Mouse (Mus musculus): ENCODE data around the gene Adrb1. TPM values are rescaled to one million over a fixed set of nuclear protein-coding genes. Genes with fewer than 3 reads are reported as not detected.

Gene Adrb1
- polyA plus RNA-seq, 1 experiment from 2014 or later, result 0.17 TPM

DNA sequence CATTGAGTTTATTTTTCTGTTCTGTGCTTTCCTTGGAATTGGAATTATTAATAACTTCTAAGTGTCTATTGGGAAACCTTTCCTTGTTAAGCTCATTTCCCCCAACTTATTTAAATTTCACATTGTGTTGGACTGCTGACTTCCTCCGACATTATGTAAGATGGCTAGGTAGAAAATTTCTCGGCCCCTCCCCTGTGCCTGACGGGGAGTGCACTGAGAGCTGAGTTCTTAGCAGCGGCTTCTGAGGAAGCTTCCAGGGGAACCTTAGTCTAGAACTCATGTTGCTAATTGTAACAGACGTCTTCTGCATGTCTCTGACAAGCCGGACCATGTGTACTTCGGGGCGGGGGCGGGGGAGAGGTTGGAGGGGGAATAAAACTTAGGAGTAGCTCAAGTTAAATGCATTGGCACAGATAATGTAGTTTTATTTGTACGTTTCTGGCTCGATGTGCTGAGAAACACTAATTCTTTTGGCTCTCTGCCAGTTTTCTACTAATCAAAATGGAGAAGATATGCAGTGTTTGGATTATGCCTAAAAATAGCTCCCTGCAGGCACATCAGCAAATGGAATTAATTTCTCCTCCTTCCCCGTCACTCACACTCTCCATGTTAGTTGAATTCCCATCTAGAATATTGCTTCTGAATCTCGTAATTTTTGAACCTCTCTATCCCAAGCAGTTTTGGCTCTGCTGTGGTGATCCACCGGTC is 5.3 kb downstream of the Adrb1 start:
- Histone ChIP-seq H3K4me2 (replicated peaks; ENCODE audit: low read depth, low read length) (no peak overlapping the region), H3K4me1 (replicated peaks; ENCODE audit: control insufficient read depth, insufficient read depth, low read length) (peaks cover 10% of the 10 kb centered on the region), H3K4me3 (ENCODE audit: low read depth, low read length) (no peak overlapping the region), H3K9me3 (ENCODE audit: control insufficient read depth, low read length) (no peaks in the 10 kb centered on the region), H3K9ac (ENCODE audit: low read depth, low read length) (no peak overlapping the region), H3K27me3 (ENCODE audit: control insufficient read depth, insufficient read depth, low read length) (peaks cover 29% of the 10 kb centered on the region), H3K27ac (ENCODE audit: low read depth, low read length) (no peak overlapping the region), H3K36me3 (ENCODE audit: control insufficient read depth, insufficient read depth, low read length) (no peaks in the 10 kb centered on the region)
- ATAC-seq (ENCODE audit: low FRiP score), result no peak
- WGBS, result 85% methylated on average over 14 of the region's 14 CpGs
- no peak for DNase-seq (ENCODE audit: low spot score)

GRCm38 (mm10) chr19:56734033-56734572 is 12.1 kb downstream of the Adrb1 start:
- Histone ChIP-seq H3K4me1 (replicated peaks; ENCODE audit: control insufficient read depth, insufficient read depth, low read length) (no peaks in the 10 kb centered on the region), H3K27me3 (ENCODE audit: control insufficient read depth, insufficient read depth, low read length) (no peaks in the 10 kb centered on the region), H3K4me3 (ENCODE audit: low read depth, low read length) (no peak overlapping the region), H3K36me3 (ENCODE audit: control insufficient read depth, insufficient read depth, low read length) (no peaks in the 10 kb centered on the region), H3K9me3 (ENCODE audit: control insufficient read depth, low read length) (no peaks in the 10 kb centered on the region), H3K4me2 (replicated peaks; ENCODE audit: low read depth, low read length) (no peak overlapping the region), H3K27ac (ENCODE audit: low read depth, low read length) (no peak overlapping the region), H3K9ac (ENCODE audit: low read depth, low read length) (no peak overlapping the region)
- DNase-seq (ENCODE audit: low spot score), result no peak
- no peak for ATAC-seq (ENCODE audit: low FRiP score)
- WGBS, result 71% methylated on average over 7 of the region's 7 CpGs

GRCm38 (mm10) chr19:56735747-56736146 is 13.7 kb downstream of the Adrb1 start:
- WGBS, result 63% methylated on average over 4 of the region's 4 CpGs
- no peaks in the 10 kb centered on the region for H3K36me3 ChIP-seq (ENCODE audit: control insufficient read depth, insufficient read depth, low read length)

DNA sequence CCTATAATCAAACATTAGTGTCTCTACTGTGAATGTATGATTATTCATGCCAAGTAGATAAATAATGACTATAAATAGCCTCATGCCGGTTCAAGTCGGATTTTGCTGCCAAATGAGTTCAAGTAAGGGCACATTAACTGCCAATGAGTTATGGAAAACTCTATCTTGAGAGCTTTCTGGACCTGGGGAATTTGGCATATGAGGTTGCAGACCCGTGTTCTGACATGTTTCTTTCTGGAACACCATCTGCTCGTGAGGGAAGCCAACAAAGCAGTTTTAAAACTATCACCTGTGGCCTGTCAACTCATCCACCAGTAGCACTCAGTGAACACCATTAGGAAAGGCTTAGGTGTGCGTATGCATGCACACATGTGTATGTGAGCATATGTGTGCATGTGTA is 14.3 kb downstream of the Adrb1 start:
- no peak overlapping the region for H3K27ac ChIP-seq (ENCODE audit: low read depth, low read length)
- no peaks in the 10 kb centered on the region for H3K27me3 ChIP-seq (ENCODE audit: control insufficient read depth, insufficient read depth, low read length)
- H3K36me3 ChIP-seq (ENCODE audit: control insufficient read depth, insufficient read depth, low read length), result no peaks in the 10 kb centered on the region
- no peaks in the 10 kb centered on the region for H3K9me3 ChIP-seq (ENCODE audit: control insufficient read depth, low read length)
- no peak overlapping the region for H3K4me2 ChIP-seq (replicated peaks; ENCODE audit: low read depth, low read length)
- DNase-seq (ENCODE audit: low spot score) (no peak), ATAC-seq (ENCODE audit: low FRiP score) (no peak)
- H3K4me3 ChIP-seq (ENCODE audit: low read depth, low read length), result no peak overlapping the region
- H3K4me1 ChIP-seq (replicated peaks; ENCODE audit: control insufficient read depth, insufficient read depth, low read length), result no peaks in the 10 kb centered on the region
- H3K9ac ChIP-seq (ENCODE audit: low read depth, low read length), result no peak overlapping the region
- 89% methylated on average over 5 of the region's 5 CpGs for WGBS

More at GRCm38 (mm10) chr19:56735747-56736146, 13.7 kb downstream of the Adrb1 start:
- DNase-seq (ENCODE audit: low spot score), result no peak
- H3K9me3 ChIP-seq (ENCODE audit: control insufficient read depth, low read length), result no peaks in the 10 kb centered on the region
- H3K4me1 ChIP-seq (replicated peaks; ENCODE audit: control insufficient read depth, insufficient read depth, low read length), result no peaks in the 10 kb centered on the region
- no peak for ATAC-seq (ENCODE audit: low FRiP score)
- no peaks in the 10 kb centered on the region for H3K27me3 ChIP-seq (ENCODE audit: control insufficient read depth, insufficient read depth, low read length)
- no peak overlapping the region for H3K4me2 ChIP-seq (replicated peaks; ENCODE audit: low read depth, low read length)
- H3K27ac ChIP-seq (ENCODE audit: low read depth, low read length), result no peak overlapping the region
- H3K4me3 ChIP-seq (ENCODE audit: low read depth, low read length), result no peak overlapping the region
- no peak overlapping the region for H3K9ac ChIP-seq (ENCODE audit: low read depth, low read length)

- no peaks in the 10 kb centered on the region for H3K4me1 ChIP-seq (replicated peaks; ENCODE audit: control insufficient read depth, insufficient read depth, low read length)
- no peak overlapping the region for H3K4me3 ChIP-seq (ENCODE audit: low read depth, low read length)
- no peak overlapping the region for H3K4me2 ChIP-seq (replicated peaks; ENCODE audit: low read depth, low read length)
- ATAC-seq (ENCODE audit: low FRiP score), result no peak
- H3K27me3 ChIP-seq (ENCODE audit: control insufficient read depth, insufficient read depth, low read length), result no peaks in the 10 kb centered on the region
- no peak for DNase-seq (ENCODE audit: low spot score)
- no peaks in the 10 kb centered on the region for H3K9me3 ChIP-seq (ENCODE audit: control insufficient read depth, low read length)
- H3K27ac ChIP-seq (ENCODE audit: low read depth, low read length), result no peak overlapping the region
- no peaks in the 10 kb centered on the region for H3K36me3 ChIP-seq (ENCODE audit: control insufficient read depth, insufficient read depth, low read length)
- WGBS, result 71% methylated on average over 7 of the region's 7 CpGs
- no peak overlapping the region for H3K9ac ChIP-seq (ENCODE audit: low read depth, low read length)
Measured at GRCm38 (mm10) chr19:56745061-56745460, 23.1 kb downstream of the Adrb1 start.

DNA sequence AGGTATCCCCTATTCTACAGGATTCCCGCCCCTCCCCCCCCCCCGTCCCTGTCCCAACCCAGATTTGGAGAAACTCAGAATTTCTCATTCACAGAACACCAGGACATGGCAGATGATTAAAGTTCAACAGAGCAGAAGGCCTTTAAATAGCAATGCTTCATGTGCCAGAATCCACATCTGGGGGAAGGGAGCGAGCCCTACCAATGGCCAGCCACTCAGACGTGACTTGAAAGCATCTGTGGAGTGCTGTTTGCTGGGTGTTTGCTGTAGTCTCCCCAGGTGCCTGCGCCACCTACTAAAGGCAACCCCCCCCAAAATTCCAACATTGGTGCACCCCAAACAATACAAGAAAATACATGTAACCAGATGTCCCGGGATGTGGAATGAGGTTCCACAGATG is 23.5 kb downstream of the Adrb1 start:
- 70% methylated on average over 6 of the region's 6 CpGs for WGBS
- no peak for DNase-seq (ENCODE audit: low spot score)
- H3K36me3 ChIP-seq (ENCODE audit: control insufficient read depth, insufficient read depth, low read length), result no peaks in the 10 kb centered on the region
- no peaks in the 10 kb centered on the region for H3K27me3 ChIP-seq (ENCODE audit: control insufficient read depth, insufficient read depth, low read length)
- H3K4me3 ChIP-seq (ENCODE audit: low read depth, low read length), result no peak overlapping the region
- H3K9me3 ChIP-seq (ENCODE audit: control insufficient read depth, low read length), result no peaks in the 10 kb centered on the region
- no peak overlapping the region for H3K4me2 ChIP-seq (replicated peaks; ENCODE audit: low read depth, low read length)
- H3K4me1 ChIP-seq (replicated peaks; ENCODE audit: control insufficient read depth, insufficient read depth, low read length), result no peaks in the 10 kb centered on the region
- no peak overlapping the region for H3K9ac ChIP-seq (ENCODE audit: low read depth, low read length)
- ATAC-seq (ENCODE audit: low FRiP score), result no peak
- H3K27ac ChIP-seq (ENCODE audit: low read depth, low read length), result no peak overlapping the region

- DNase-seq (ENCODE audit: low spot score) (no peak), ATAC-seq (ENCODE audit: low FRiP score) (no peak)
- Histone ChIP-seq H3K27ac (ENCODE audit: low read depth, low read length) (no peak overlapping the region), H3K36me3 (ENCODE audit: control insufficient read depth, insufficient read depth, low read length) (no peaks in the 10 kb centered on the region), H3K4me2 (replicated peaks; ENCODE audit: low read depth, low read length) (no peak overlapping the region), H3K4me1 (replicated peaks; ENCODE audit: control insufficient read depth, insufficient read depth, low read length) (no peaks in the 10 kb centered on the region), H3K9me3 (ENCODE audit: control insufficient read depth, low read length) (no peaks in the 10 kb centered on the region), H3K27me3 (ENCODE audit: control insufficient read depth, insufficient read depth, low read length) (no peaks in the 10 kb centered on the region), H3K4me3 (ENCODE audit: low read depth, low read length) (no peak overlapping the region), H3K9ac (ENCODE audit: low read depth, low read length) (no peak overlapping the region)
- 86% methylated on average over 9 of the region's 9 CpGs for WGBS
Measured at GRCm38 (mm10) chr19:56746618-56747017, 24.6 kb downstream of the Adrb1 start.

DNA sequence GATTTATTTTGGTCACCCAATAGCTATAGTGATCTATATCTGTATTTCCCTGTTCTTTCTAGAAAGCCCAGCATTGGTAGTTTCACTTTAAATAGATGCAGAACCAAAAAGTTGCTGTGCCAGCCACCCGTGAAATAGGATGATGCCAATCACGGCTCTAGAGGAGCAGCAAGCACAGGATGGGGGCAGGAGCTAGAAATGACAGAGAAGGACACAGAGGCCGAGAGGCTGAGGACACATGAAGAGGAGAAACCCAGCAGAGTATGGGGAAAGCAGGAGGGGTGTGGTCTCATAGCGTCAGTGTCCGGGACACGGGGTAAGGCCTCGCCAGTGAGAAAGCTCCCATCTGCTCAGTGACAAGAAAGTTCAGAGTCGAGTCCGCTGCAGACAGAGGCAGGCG is 25.9 kb downstream of the Adrb1 start:
- no peaks in the 10 kb centered on the region for H3K27me3 ChIP-seq (ENCODE audit: control insufficient read depth, insufficient read depth, low read length)
- H3K27ac ChIP-seq (ENCODE audit: low read depth, low read length), result no peak overlapping the region
- H3K4me3 ChIP-seq (ENCODE audit: low read depth, low read length), result no peak overlapping the region
- no peaks in the 10 kb centered on the region for H3K36me3 ChIP-seq (ENCODE audit: control insufficient read depth, insufficient read depth, low read length)
- 82% methylated on average over 10 of the region's 10 CpGs for WGBS
- ATAC-seq (ENCODE audit: low FRiP score) (no peak), DNase-seq (ENCODE audit: low spot score) (no peak)
- no peaks in the 10 kb centered on the region for H3K4me1 ChIP-seq (replicated peaks; ENCODE audit: control insufficient read depth, insufficient read depth, low read length)
- no peak overlapping the region for H3K9ac ChIP-seq (ENCODE audit: low read depth, low read length)
- H3K4me2 ChIP-seq (replicated peaks; ENCODE audit: low read depth, low read length), result no peak overlapping the region
- H3K9me3 ChIP-seq (ENCODE audit: control insufficient read depth, low read length), result no peaks in the 10 kb centered on the region

GRCm38 (mm10) chr19:56749343-56749742 is 27.3 kb downstream of the Adrb1 start:
- DNase-seq (ENCODE audit: low spot score) (no peak), ATAC-seq (ENCODE audit: low FRiP score) (no peak)
- Histone ChIP-seq H3K4me3 (ENCODE audit: low read depth, low read length) (no peak overlapping the region), H3K9me3 (ENCODE audit: control insufficient read depth, low read length) (no peaks in the 10 kb centered on the region), H3K27ac (ENCODE audit: low read depth, low read length) (no peak overlapping the region), H3K4me1 (replicated peaks; ENCODE audit: control insufficient read depth, insufficient read depth, low read length) (no peaks in the 10 kb centered on the region), H3K9ac (ENCODE audit: low read depth, low read length) (no peak overlapping the region), H3K36me3 (ENCODE audit: control insufficient read depth, insufficient read depth, low read length) (no peaks in the 10 kb centered on the region), H3K27me3 (ENCODE audit: control insufficient read depth, insufficient read depth, low read length) (no peaks in the 10 kb centered on the region), H3K4me2 (replicated peaks; ENCODE audit: low read depth, low read length) (no peak overlapping the region)
- WGBS, result 26% methylated on average over 3 of the region's 3 CpGs
